Mouse (Mus musculus) C2C12 (cell line): ENCODE measurements at regions not wholly inside any gene's neighbourhood (a gene's known extent, or its start where the extent isn't known, plus 50 kb on each side); places are given as distances from the start of the nearest gene placed in this dataset.

ENCODE experiments used
- CEBPB ChIP-seq: IDR thresholded peaks from one replicate; pipeline ENCODE4 v1.6.1; 2011; ENCODE audit warnings: low read depth, mild to moderate bottlenecking, control low read depth, moderate library complexity
- CTCF ChIP-seq: IDR thresholded peaks from one replicate; pipeline ENCODE4 v1.5.1; 2011; ENCODE audit not compliant: control insufficient read depth, insufficient read depth, insufficient read length
- FOSL1 ChIP-seq: IDR thresholded peaks from one replicate; pipeline ENCODE4 v1.8.0; 2011; ENCODE audit warnings: mild to moderate bottlenecking, low read length; ENCODE audit not compliant: poor library complexity, insufficient read depth, severe bottlenecking
- MAX ChIP-seq: IDR thresholded peaks from one replicate; pipeline ENCODE4 v1.6.1; 2011; ENCODE audit warnings: mild to moderate bottlenecking, control low read depth

DNA sequence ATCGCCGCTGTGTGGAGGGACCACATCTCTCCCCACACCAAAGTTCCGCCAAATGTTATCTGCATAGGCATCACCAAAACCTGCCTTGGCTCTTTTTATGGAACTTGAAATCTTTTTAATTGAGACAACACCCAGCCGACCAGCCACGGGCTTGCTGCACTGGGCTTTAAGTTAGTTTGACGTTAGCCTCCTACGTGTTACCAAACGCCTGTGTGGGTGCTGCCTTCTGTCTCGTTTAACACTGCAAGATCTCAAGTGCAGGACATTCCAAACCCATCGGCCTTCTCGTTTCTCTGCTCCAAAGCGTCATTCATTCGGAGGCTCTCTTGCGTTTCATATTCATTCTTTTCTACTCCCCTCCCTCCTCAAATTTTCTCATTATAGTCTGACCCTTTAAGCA, 100.0 kb upstream of the Nckap5 start:
- no peak for TF ChIP-seq CTCF
- no peak for TF ChIP-seq MAX
- TF ChIP-seq CEBPB: no peak
- no peak for TF ChIP-seq FOSL1
